Mouse (Mus musculus): ENCODE measurements at regions not wholly inside any gene's neighbourhood (a gene's known extent, or its start where the extent isn't known, plus 50 kb on each side); places are given as distances from the start of the nearest gene placed in this dataset.
"Not testable (repeated sequence)": the region's sequence is repeated elsewhere in the genome, so short reads cannot be mapped to it uniquely, and the experiment has no call there.

- ATAC-seq (replicated peaks; ENCODE audit: insufficient number of reproducible peaks, low FRiP score, low TSS enrichment, low read depth); H3K27ac ChIP-seq (replicated peaks; ENCODE audit: low read depth, low read length); H3K4me2 ChIP-seq (ENCODE audit: low read depth, low read length); H3K9ac ChIP-seq (replicated peaks; ENCODE audit: low read length); H3K36me3 ChIP-seq (replicated peaks; ENCODE audit: control insufficient read depth, insufficient read depth, low read depth, low read length); DNase-seq (ENCODE audit: low spot score); H3K9me3 ChIP-seq (replicated peaks; ENCODE audit: control insufficient read depth, low read length); H3K27me3 ChIP-seq (ENCODE audit: control insufficient read depth, insufficient read depth, low read length); H3K4me3 ChIP-seq (ENCODE audit: low read depth, low read length); H3K4me1 ChIP-seq (ENCODE audit: control insufficient read depth, insufficient read depth, low read length): not testable (repeated sequence)
- 70% methylated on average over 2 of the region's 2 CpGs for WGBS
Observed at GRCm38 (mm10) chr8:93443631-93444030, 64.1 kb upstream of the Ces1h start.

- no peaks in the 10 kb centered on the region for H3K36me3 ChIP-seq (replicated peaks; ENCODE audit: control insufficient read depth, insufficient read depth, low read depth, low read length)
- DNase-seq (ENCODE audit: low spot score) (no peak), ATAC-seq (replicated peaks; ENCODE audit: insufficient number of reproducible peaks, low FRiP score, low TSS enrichment, low read depth) (no peak)
- no peak overlapping the region for H3K4me2 ChIP-seq (ENCODE audit: low read depth, low read length)
- no peak overlapping the region for H3K9ac ChIP-seq (replicated peaks; ENCODE audit: low read length)
- WGBS: 85% methylated on average over 3 of the region's 3 CpGs
- no peaks in the 10 kb centered on the region for H3K9me3 ChIP-seq (replicated peaks; ENCODE audit: control insufficient read depth, low read length)
- no peak overlapping the region for H3K4me3 ChIP-seq (ENCODE audit: low read depth, low read length)
- H3K27ac ChIP-seq (replicated peaks; ENCODE audit: low read depth, low read length): no peak overlapping the region
- no peaks in the 10 kb centered on the region for H3K4me1 ChIP-seq (ENCODE audit: control insufficient read depth, insufficient read depth, low read length)
- H3K27me3 ChIP-seq (ENCODE audit: control insufficient read depth, insufficient read depth, low read length): no peaks in the 10 kb centered on the region
Observed at GRCm38 (mm10) chr8:93441936-93442335, 62.4 kb upstream of the Ces1h start.

GRCm38 (mm10) chr8:93436586-93436985, 57.1 kb upstream of the Ces1h start:
- 65% methylated on average over 12 of the region's 12 CpGs for WGBS
- H3K4me2 ChIP-seq (ENCODE audit: low read depth, low read length): not testable (repeated sequence)

GRCm38 (mm10) chr8:93430637-93431036, 51.1 kb upstream of the Ces1h start:
- H3K9ac ChIP-seq (replicated peaks; ENCODE audit: low read length): no peak overlapping the region
- H3K4me3 ChIP-seq (ENCODE audit: low read depth, low read length): no peak overlapping the region
- no peaks in the 10 kb centered on the region for H3K27me3 ChIP-seq (ENCODE audit: control insufficient read depth, insufficient read depth, low read length)
- no peaks in the 10 kb centered on the region for H3K4me1 ChIP-seq (ENCODE audit: control insufficient read depth, insufficient read depth, low read length)
- no peak for ATAC-seq (replicated peaks; ENCODE audit: insufficient number of reproducible peaks, low FRiP score, low TSS enrichment, low read depth)
- WGBS: 4% methylated on average over 3 of the region's 3 CpGs
- no peak overlapping the region for H3K27ac ChIP-seq (replicated peaks; ENCODE audit: low read depth, low read length)
- no peaks in the 10 kb centered on the region for H3K9me3 ChIP-seq (replicated peaks; ENCODE audit: control insufficient read depth, low read length)
- peak; percentile 87 for DNase-seq (ENCODE audit: low spot score)
- no peak overlapping the region for H3K4me2 ChIP-seq (ENCODE audit: low read depth, low read length)
- no peaks in the 10 kb centered on the region for H3K36me3 ChIP-seq (replicated peaks; ENCODE audit: control insufficient read depth, insufficient read depth, low read depth, low read length)

More at GRCm38 (mm10) chr8:93436586-93436985, 57.1 kb upstream of the Ces1h start:
- ATAC-seq (replicated peaks; ENCODE audit: insufficient number of reproducible peaks, low FRiP score, low TSS enrichment, low read depth); DNase-seq (ENCODE audit: low spot score); H3K27me3 ChIP-seq (ENCODE audit: control insufficient read depth, insufficient read depth, low read length); H3K36me3 ChIP-seq (replicated peaks; ENCODE audit: control insufficient read depth, insufficient read depth, low read depth, low read length); H3K4me1 ChIP-seq (ENCODE audit: control insufficient read depth, insufficient read depth, low read length); H3K9ac ChIP-seq (replicated peaks; ENCODE audit: low read length); H3K27ac ChIP-seq (replicated peaks; ENCODE audit: low read depth, low read length); H3K9me3 ChIP-seq (replicated peaks; ENCODE audit: control insufficient read depth, low read length); H3K4me3 ChIP-seq (ENCODE audit: low read depth, low read length): not testable (repeated sequence)

Measured in embryonic facial prominence, embryonic 11.5 days (tissue).